14 mouse cellular contexts compared by ENCODE assay signal in the genomic region with DNA sequence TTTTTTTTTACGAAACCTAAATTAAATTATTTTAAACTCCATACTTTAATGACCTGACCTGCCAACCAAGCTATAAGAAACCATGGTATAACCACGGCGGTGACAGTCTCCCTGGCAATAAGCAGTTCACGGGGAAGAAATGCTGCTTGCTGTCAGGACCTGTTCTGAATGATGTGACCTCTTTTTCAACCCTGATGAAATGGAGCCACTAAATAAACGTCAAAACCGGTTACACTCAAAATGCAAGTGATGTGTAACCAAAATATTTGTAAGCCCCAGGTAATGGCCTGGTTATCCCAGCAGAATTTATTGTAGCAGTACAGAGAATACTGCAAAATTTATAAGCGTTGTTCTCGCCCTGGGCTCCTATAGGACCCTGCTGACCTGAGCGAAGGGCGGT.
"Had no signal": no experiment of that assay in that cellular context is flagged by ENCODE, and none has a peak within 500 bp of the region (broad histone marks: within the 10 kb centered on the region; RNA-seq: fewer than 3 reads in every experiment).

No protein-coding gene starts in this region.

- H3K4me1 ChIP-seq: midbrain, embryonic 10.5 days; midbrain, embryonic 15.5 days; neural tube, embryonic 13.5 days had no signal

- H3K4me2 ChIP-seq: kidney, embryonic 15.5 days; limb, embryonic 12.5 days; midbrain, embryonic 15.5 days; neural tube, embryonic 13.5 days had no signal

- H3K9me3 ChIP-seq: kidney, embryonic 15.5 days; limb, embryonic 12.5 days; midbrain, embryonic 10.5 days; midbrain, embryonic 15.5 days; neural tube, embryonic 13.5 days had no signal

- ATAC-seq: intestine, embryonic 16.5 days; lung, postnatal 0 days; midbrain, embryonic 15.5 days had no signal

- H3K27ac ChIP-seq: kidney, embryonic 15.5 days; left cerebral cortex, adult 2 months; limb, embryonic 12.5 days; liver, embryonic 14.5 days; midbrain, embryonic 10.5 days; midbrain, embryonic 15.5 days; neural tube, embryonic 13.5 days had no signal

- H3K27me3 ChIP-seq: limb, embryonic 12.5 days; midbrain, embryonic 15.5 days had no signal

- H3K9ac ChIP-seq: kidney, embryonic 15.5 days; limb, embryonic 12.5 days; liver, embryonic 14.5 days; midbrain, embryonic 15.5 days; neural tube, embryonic 13.5 days had no signal

- H3K36me3 ChIP-seq: kidney, embryonic 15.5 days; limb, embryonic 12.5 days; midbrain, embryonic 10.5 days; midbrain, embryonic 15.5 days; neural tube, embryonic 13.5 days had no signal

- DNase-seq: kidney, adult 2 months; kidney, postnatal 14 days; lung, adult 2 months; lung, postnatal 4 days; thymus, postnatal 36 days had no signal

- H3K4me3 ChIP-seq: kidney, embryonic 15.5 days; left cerebral cortex, adult 2 months; limb, embryonic 12.5 days; midbrain, embryonic 10.5 days; midbrain, embryonic 15.5 days; neural tube, embryonic 13.5 days had no signal
